Mouse (Mus musculus): ENCODE results near the gene Ttll3. TPM values are rescaled to one million over a fixed set of nuclear protein-coding genes. Genes with fewer than 3 reads are reported as not detected.

Gene Ttll3
- total RNA-seq, 2 experiments from 2014 or later, result 0.48 to 1.3 TPM

DNA sequence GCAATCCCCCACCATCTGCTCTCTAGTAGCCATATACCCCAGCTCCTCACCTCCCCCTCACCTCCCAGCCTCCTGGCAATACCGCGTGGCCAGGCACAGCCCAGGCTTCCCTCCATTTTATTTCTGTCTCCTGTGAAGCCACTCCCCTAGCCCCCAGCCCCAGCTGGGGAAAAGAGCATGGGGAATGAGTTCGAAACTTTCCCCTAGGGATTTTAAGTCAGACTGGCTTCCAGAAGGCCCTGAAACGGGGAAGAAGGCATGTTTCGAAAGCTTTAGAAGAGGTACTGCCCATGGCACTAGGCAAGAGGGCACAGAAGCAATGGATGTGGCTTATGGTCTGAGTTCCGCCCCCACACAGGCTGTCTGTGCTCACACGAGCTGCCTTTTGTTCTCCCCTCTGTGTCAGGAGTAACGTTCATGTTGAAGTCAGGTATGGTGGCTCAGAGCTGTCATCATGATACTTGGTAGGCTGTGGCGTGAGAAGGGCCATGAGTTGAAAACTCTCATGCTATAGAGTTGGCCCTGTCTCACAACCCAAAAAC, 46.7 kb downstream of the Ttll3 start, which contains the start of gene Cidec:
Cidec (minus strand) TSS at position 97 of the 542 bp plus-strand sequence.
- Histone ChIP-seq H3K4me3 (no peak within 1 kb of the TSS), H3K27ac (no peak within 1 kb of the TSS)
- intact Hi-C loops (cut with DNase I), result no loop called here
- DNase-seq, result no peak
- TF ChIP-seq CTCF (IDR thresholded peaks at IDR 0.05), result no peak

DNA sequence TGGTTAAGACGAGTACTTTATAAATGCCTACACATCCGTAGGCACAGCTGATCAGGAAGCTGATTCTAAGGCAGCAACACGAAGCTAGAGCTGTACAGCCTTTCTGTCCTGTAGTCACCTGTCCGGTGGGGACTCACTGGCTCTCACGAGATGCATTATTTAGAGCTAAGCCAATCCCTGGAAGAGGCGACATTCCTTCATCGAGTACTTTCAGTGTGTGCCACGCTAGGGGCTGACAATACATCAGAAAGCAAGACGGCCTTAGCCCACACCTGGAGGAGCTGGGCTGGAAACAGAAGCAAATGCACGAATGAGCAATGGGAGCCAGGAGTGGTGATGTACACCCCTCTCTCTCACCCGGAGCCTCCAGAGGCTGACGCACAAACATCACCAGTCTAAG, 48.1 kb downstream of the Ttll3 start:
- intact Hi-C loops (cut with DNase I), result no loop called here
- no peak overlapping the region for H3K27ac ChIP-seq
- H3K4me3 ChIP-seq, result no peak overlapping the region
- no peak for DNase-seq
- TF ChIP-seq CTCF (IDR thresholded peaks at IDR 0.05), result no peak

- intact Hi-C loops (cut with DNase I), result no loop called here
- Histone ChIP-seq H3K4me3 (no peak overlapping the region), H3K27ac (no peak overlapping the region)
- TF ChIP-seq CTCF (IDR thresholded peaks at IDR 0.05), result no peak
- no peak for DNase-seq
These were observed 49.8 kb downstream of the Ttll3 start for GRCm38 (mm10) chr6:113438721-113439430.

DNA sequence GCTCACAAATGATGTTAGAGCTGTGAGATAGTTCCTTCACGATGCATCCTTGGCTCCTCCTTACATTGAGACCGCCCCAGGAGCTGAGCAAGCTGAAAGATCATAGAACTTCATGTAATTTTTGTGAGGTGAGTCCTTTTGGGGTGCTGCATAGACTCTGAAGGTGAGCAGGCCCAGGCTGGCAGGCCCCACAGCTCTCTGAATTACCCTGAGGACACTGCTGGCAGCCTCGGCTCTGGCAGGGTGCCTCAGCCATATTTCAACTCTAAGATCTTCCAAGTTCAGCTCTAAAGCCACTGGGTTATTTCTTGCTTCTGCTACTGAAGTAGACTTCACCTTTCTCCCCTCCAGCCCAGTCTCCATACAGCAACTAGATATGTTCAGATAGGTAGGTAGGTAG, 51.6 kb downstream of the Ttll3 start:
- intact Hi-C loops (cut with DNase I), result loop anchor here (1.0 to 5.0 kb wide), 3 partner anchors 29 to 242 kb away; partner anchors contain the start of gene Creld1
- no peak overlapping the region for H3K27ac ChIP-seq
- DNase-seq, result no peak
- no peak for TF ChIP-seq CTCF (IDR thresholded peaks at IDR 0.05)
- no peak overlapping the region for H3K4me3 ChIP-seq

DNA sequence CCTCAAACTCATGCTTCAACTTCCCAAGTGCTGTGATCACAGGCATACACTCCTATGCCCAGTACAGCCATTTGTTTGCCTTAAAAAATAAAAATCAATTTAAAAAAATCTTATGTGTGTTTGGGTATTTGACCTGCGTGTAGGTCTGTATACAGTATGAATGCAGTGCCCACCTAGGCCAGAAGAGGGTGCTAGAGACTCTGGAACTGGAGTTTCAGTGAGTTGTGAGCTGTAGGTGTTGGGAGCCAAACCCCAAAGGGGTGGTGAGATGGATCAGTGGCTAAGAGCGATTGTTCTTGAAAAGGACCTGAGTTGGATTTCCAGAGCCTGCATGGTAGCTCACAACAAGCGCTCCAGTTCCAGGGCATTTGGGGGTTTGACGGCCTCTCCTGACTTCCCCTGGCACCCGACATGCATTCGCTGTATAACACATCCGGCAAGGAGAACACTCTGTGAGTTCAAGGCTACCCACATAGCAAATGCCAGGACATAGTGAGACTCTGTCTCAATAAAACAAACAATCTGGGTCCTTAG, 52.2 kb downstream of the Ttll3 start:
- peak; percentile 79 for DNase-seq
- Histone ChIP-seq H3K4me3 (no peak overlapping the region), H3K27ac (no peak overlapping the region)
- intact Hi-C loops (cut with DNase I), result loop anchor here (1.0 to 5.0 kb wide), 3 partner anchors 28 to 241 kb away; partner anchors contain the start of gene Creld1
- TF ChIP-seq CTCF (IDR thresholded peaks at IDR 0.05), result peak; percentile 84

DNA sequence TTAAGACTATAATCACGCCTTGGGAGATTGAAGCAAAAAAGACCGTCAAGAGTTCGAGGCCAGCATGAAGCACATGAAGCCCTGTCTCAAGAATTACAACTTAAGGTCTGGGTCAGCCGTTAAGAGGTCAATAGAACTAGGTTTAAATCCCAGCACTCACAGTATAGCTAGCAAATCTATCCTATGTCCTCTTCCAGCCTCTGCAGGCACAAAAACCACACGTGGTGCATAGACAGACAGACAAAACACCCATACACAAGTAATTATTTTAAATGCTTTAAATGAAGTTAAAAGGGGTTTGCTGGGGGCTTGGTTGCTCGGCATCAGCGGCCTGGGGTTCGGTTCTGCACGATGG, 53.0 kb downstream of the Ttll3 start:
- peak overlapping the region; percentile 91 for H3K27ac ChIP-seq
- peak overlapping the region; percentile 88 for H3K4me3 ChIP-seq
- DNase-seq, result no peak
- intact Hi-C loops (cut with DNase I), result loop anchor here (2.0 to 5.0 kb wide), 3 partner anchors 21 to 240 kb away; partner anchors contain the start of gene Creld1
- TF ChIP-seq CTCF (IDR thresholded peaks at IDR 0.05), result no peak

- DNase-seq, result peak; percentile 92
- TF ChIP-seq CTCF (IDR thresholded peaks at IDR 0.05), result no peak
- Histone ChIP-seq H3K4me3 (peak within 1 kb of the TSS; percentile 88), H3K27ac (peak within 1 kb of the TSS; percentile 91)
- intact Hi-C loops (cut with DNase I), result loop anchor here (2.0 to 5.0 kb wide), 3 partner anchors 22 to 240 kb away; partner anchors contain the start of gene Creld1
These were observed 53.5 kb downstream of the Ttll3 start, which contains the start of gene Jagn1 for GRCm38 (mm10) chr6:113442442-113443090. Gene Jagn1, plus strand, starts transcription at chr6:113442569.

DNA sequence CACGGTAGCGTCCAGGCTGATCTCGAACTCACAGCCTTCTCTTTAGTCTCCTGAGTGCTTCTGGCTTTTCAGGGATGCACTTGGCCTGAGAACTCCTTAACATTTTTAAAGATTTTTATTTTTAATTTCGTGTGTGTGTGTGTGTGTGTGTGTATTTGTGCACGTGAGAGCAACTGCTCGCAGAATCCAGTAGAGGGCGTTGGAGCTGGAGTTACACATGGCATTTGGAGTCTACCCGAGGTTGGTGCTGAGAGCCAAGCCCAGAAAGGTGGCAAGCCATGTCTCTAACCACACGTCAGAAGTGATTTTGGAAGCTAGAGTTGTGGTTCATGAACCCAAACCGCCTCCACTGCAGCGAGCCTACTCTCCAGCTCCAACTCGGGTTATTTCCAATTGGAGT, 54.0 kb downstream of the Ttll3 start:
- peak; percentile 25; the same call in 1 of the 2 replicates for TF ChIP-seq CTCF (IDR thresholded peaks at IDR 0.05)
- peak overlapping the region; percentile 91 for H3K27ac ChIP-seq
- peak overlapping the region; percentile 88 for H3K4me3 ChIP-seq
- DNase-seq, result no peak
- intact Hi-C loops (cut with DNase I), result loop anchor here (2.0 to 5.0 kb wide), 3 partner anchors 22 to 239 kb away; partner anchors contain the start of gene Creld1

GRCm38 (mm10) chr6:113444207-113444965, 55.3 kb downstream of the Ttll3 start:
- no peak for TF ChIP-seq CTCF (IDR thresholded peaks at IDR 0.05)
- Histone ChIP-seq H3K4me3 (no peak overlapping the region), H3K27ac (no peak overlapping the region)
- no peak for DNase-seq
- intact Hi-C loops (cut with DNase I), result loop anchor here (5.0 kb wide), 2 partner anchors 38 to 238 kb away; partner anchors contain the start of gene Creld1

DNA sequence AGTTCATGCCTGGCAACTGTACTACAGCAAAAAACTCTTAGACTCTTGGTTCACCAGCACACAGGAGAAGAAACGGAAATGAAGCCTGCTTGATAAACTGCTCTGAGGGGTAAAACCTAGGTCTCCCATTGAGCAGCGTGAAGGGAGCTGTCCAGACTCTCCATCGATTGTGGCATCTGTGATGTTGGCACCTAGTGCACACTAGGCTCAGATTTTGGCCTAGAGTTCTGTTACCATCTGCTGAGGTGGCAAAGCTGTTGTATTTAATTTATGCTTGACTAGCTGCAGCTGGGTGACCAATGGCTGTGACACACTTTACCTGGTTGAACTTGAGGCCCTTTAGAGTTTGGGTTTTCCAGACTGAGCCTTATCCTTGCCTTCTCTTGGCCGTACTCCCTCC, 58.6 kb downstream of the Ttll3 start:
- H3K27ac ChIP-seq, result no peak overlapping the region
- intact Hi-C loops (cut with DNase I), result no loop called here
- no peak for TF ChIP-seq CTCF (IDR thresholded peaks at IDR 0.05)
- no peak for DNase-seq
- H3K4me3 ChIP-seq, result no peak overlapping the region

DNA sequence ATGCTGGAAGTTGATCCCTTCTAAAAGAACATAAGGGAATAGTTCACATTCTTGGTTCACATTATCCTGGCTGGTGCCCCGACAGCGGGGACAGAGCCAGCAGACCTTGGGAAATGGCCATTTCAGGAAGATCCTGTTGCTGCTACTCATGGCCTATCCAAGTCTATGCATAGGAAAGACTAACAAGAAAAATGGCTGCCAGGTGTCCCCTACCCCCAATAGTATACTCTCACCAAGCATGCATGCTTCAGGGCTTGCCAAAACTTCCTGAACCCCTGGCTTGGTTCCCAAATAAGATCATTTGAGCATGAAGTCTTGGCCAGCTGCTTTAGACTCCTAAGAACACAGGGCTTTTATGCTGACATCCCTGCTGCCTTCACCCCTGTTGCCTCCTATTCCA, 62.8 kb downstream of the Ttll3 start:
- intact Hi-C loops (cut with DNase I), result no loop called here
- Histone ChIP-seq H3K4me3 (no peak overlapping the region), H3K27ac (no peak overlapping the region)
- no peak for TF ChIP-seq CTCF (IDR thresholded peaks at IDR 0.05)
- no peak for DNase-seq

DNA sequence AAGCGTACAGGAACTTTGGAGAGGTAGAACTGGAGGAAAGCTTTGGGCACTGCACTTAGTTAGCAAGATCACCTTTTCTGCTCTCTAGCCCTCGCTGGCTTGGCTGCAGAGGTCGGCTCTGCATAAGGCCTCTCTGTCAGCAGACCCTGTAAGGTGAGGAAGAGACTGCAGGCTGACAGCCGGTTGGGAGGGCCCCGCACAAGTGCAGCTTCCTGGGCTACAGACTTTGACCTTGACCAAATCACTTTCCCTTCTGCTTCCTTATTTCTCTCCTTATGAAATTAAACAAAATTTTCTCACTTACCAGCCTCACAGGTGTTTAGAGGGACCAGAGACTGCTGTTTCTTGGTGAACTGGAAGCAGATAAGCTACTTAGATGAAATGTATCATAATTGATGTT, 65.9 kb downstream of the Ttll3 start:
- intact Hi-C loops (cut with DNase I), result no loop called here
- TF ChIP-seq CTCF (IDR thresholded peaks at IDR 0.05), result no peak

More for the DNA sequence above, 65.9 kb downstream of the Ttll3 start:
- Histone ChIP-seq H3K4me3 (no peak overlapping the region), H3K27ac (no peak overlapping the region)
- no peak for DNase-seq
